Mouse (Mus musculus): Measurements from ENCODE around the gene Tbrg1. TPM values are rescaled to one million over a fixed set of nuclear protein-coding genes. Genes with fewer than 3 reads are reported as not detected.

The Tbrg1 gene
- total and polyA plus RNA-seq, 3 experiments, result 127 to 159 TPM; not detected in 1

GRCm38 (mm10) chr9:37615220-37615619 lies 41.9 kb downstream of the Tbrg1 start:
- no peak overlapping the region for H3K4me3 ChIP-seq (ENCODE audit: control insufficient read depth in 1 of 2, insufficient read depth in 1 of 2, low read depth in 2 of 2, low read length in 2 of 2)
- peaks cover 10 to 12% of the 10 kb centered on the region in 2 experiments for H3K4me1 ChIP-seq (ENCODE audit: control insufficient read depth in 1 of 2, insufficient read depth in 2 of 2, low read length in 2 of 2)
- H3K79me2 ChIP-seq (ENCODE audit: control insufficient read depth, insufficient read depth, low read length, poor library complexity), result no peaks in the 10 kb centered on the region; the same call in 1 of the 2 replicates
- TF ChIP-seq BHLHE40 (IDR thresholded peaks at IDR 0.05; ENCODE audit: borderline replicate concordance, low read depth, low read length) (no peak), POLR2AphosphoS2 (IDR thresholded peaks at IDR 0.05; ENCODE audit: low read length) (no peak), ZKSCAN1 (IDR thresholded peaks at IDR 0.05; ENCODE audit: low read depth, low read length) (no peak), TAL1 (IDR thresholded peaks at IDR 0.05; ENCODE audit: low read length) (no peak), GABPA (IDR thresholded peaks at IDR 0.05; ENCODE audit: low read depth, low read length) (no peak)
- H3K9me3 ChIP-seq (replicated peaks; ENCODE audit: insufficient read depth, low read length), result no peaks in the 10 kb centered on the region
- H3K27ac ChIP-seq (ENCODE audit: control insufficient read depth, low read depth, low read length), result no peak overlapping the region
- H3K9ac ChIP-seq (ENCODE audit: control insufficient read depth, low read depth, low read length, poor library complexity, severe bottlenecking), result no peak overlapping the region
- DNase-seq (ENCODE audit: low read depth, low spot score), result no peak
- no peaks in the 10 kb centered on the region for H3K27me3 ChIP-seq (ENCODE audit: control insufficient read depth in 1 of 2, insufficient read depth in 2 of 2, low read length in 2 of 2)
- peaks cover 0 to 19% of the 10 kb centered on the region in 2 experiments; a peak in 2 of 4 replicates for H3K36me3 ChIP-seq (ENCODE audit: control insufficient read depth in 1 of 2, insufficient read depth in 2 of 2, low read length in 2 of 2)

- TF ChIP-seq MAX (IDR thresholded peaks at IDR 0.05; ENCODE audit: low read length) (no peak), TCF12 (IDR thresholded peaks at IDR 0.05; ENCODE audit: low read depth, low read length) (no peak), UBTF (IDR thresholded peaks at IDR 0.05; ENCODE audit: borderline replicate concordance, insufficient read depth, low read depth, low read length) (no peak), SIN3A (IDR thresholded peaks at IDR 0.05; ENCODE audit: low read length) (no peak), MAZ (IDR thresholded peaks at IDR 0.05; ENCODE audit: low read depth, low read length) (no peak), GABPA (IDR thresholded peaks at IDR 0.05; ENCODE audit: low read depth, low read length) (no peak), SMC3 (IDR thresholded peaks at IDR 0.05; ENCODE audit: low read depth, low read length) (no peak), MXI1 (IDR thresholded peaks at IDR 0.05; ENCODE audit: low read depth, low read length) (no peak)
- H3K27me3 ChIP-seq (ENCODE audit: control insufficient read depth in 1 of 2, insufficient read depth in 2 of 2, low read length in 2 of 2), result no peaks in the 10 kb centered on the region
- H3K79me2 ChIP-seq (ENCODE audit: control insufficient read depth, insufficient read depth, low read length, poor library complexity), result no peaks in the 10 kb centered on the region; the same call in 1 of the 2 replicates
- H3K36me3 ChIP-seq (ENCODE audit: control insufficient read depth in 1 of 2, insufficient read depth in 2 of 2, low read length in 2 of 2), result peaks cover 0 to 28% of the 10 kb centered on the region in 2 experiments; a peak in 2 of 4 replicates
- peak overlapping the region; percentile 53 to 76 for H3K4me3 ChIP-seq (ENCODE audit: control insufficient read depth in 1 of 2, insufficient read depth in 1 of 2, low read depth in 2 of 2, low read length in 2 of 2)
- H3K4me1 ChIP-seq (ENCODE audit: control insufficient read depth in 1 of 2, insufficient read depth in 2 of 2, low read length in 2 of 2), result peaks cover 17 to 19% of the 10 kb centered on the region in 2 experiments
- peak overlapping the region; percentile 78 for H3K9ac ChIP-seq (ENCODE audit: control insufficient read depth, low read depth, low read length, poor library complexity, severe bottlenecking)
- H3K9me3 ChIP-seq (replicated peaks; ENCODE audit: insufficient read depth, low read length), result no peaks in the 10 kb centered on the region
- no peak for DNase-seq (ENCODE audit: low read depth, low spot score)
- H3K27ac ChIP-seq (ENCODE audit: control insufficient read depth, low read depth, low read length), result no peak overlapping the region
These were observed 42.8 kb downstream of the Tbrg1 start for GRCm38 (mm10) chr9:37614316-37614715.

- no peak for DNase-seq (ENCODE audit: low read depth, low spot score)
- Histone ChIP-seq H3K79me2 (ENCODE audit: control insufficient read depth, insufficient read depth, low read length, poor library complexity) (no peaks in the 10 kb centered on the region; the same call in 1 of the 2 replicates), H3K27ac (ENCODE audit: control insufficient read depth, low read depth, low read length) (peak overlapping the region; percentile 53), H3K36me3 (ENCODE audit: control insufficient read depth in 1 of 2, insufficient read depth in 2 of 2, low read length in 2 of 2) (peaks cover 0 to 28% of the 10 kb centered on the region in 2 experiments; a peak in 2 of 4 replicates), H3K9me3 (replicated peaks; ENCODE audit: insufficient read depth, low read length) (no peaks in the 10 kb centered on the region), H3K27me3 (ENCODE audit: control insufficient read depth in 1 of 2, insufficient read depth in 2 of 2, low read length in 2 of 2) (no peaks in the 10 kb centered on the region), H3K9ac (ENCODE audit: control insufficient read depth, low read depth, low read length, poor library complexity, severe bottlenecking) (peak overlapping the region; percentile 78), H3K4me1 (ENCODE audit: control insufficient read depth in 1 of 2, insufficient read depth in 2 of 2, low read length in 2 of 2) (peaks cover 17 to 20% of the 10 kb centered on the region in 2 experiments), H3K4me3 (ENCODE audit: control insufficient read depth in 1 of 2, insufficient read depth in 1 of 2, low read depth in 2 of 2, low read length in 2 of 2) (peak overlapping the region; percentile 53 to 76)
- TF ChIP-seq NRF1 (IDR thresholded peaks at IDR 0.05; ENCODE audit: insufficient read depth, low read depth, low read length, poor library complexity, severe bottlenecking) (0 out of 2 replicates have a peak, but pooled peaks have one; percentile 4), USF2 (IDR thresholded peaks at IDR 0.05; ENCODE audit: borderline replicate concordance in 1 of 2, insufficient read depth in 1 of 2, low read depth in 1 of 2, low read length in 2 of 2) (no peak)
These were observed 43.2 kb downstream of the Tbrg1 start for GRCm38 (mm10) chr9:37613911-37614280.
